Mouse (Mus musculus): ENCODE measurements at regions not wholly inside any gene's neighbourhood (a gene's known extent, or its start where the extent isn't known, plus 50 kb on each side); places are given as distances from the start of the nearest gene placed in this dataset.

- H3K27ac ChIP-seq (ENCODE audit: insufficient read depth, low read length), result no peak overlapping the region
- TF ChIP-seq CTCF (IDR thresholded peaks at IDR 0.05; ENCODE audit: borderline replicate concordance, insufficient read depth, low read depth, low read length), result no peak
- TF ChIP-seq POLR2A (IDR thresholded peaks at IDR 0.05; ENCODE audit: borderline replicate concordance, insufficient read depth, low read length), result no peak
- no peak for DNase-seq
Observed at GRCm38 (mm10) chr12:48633559-48633958, 748.9 kb upstream of the Foxg1 start.

DNA sequence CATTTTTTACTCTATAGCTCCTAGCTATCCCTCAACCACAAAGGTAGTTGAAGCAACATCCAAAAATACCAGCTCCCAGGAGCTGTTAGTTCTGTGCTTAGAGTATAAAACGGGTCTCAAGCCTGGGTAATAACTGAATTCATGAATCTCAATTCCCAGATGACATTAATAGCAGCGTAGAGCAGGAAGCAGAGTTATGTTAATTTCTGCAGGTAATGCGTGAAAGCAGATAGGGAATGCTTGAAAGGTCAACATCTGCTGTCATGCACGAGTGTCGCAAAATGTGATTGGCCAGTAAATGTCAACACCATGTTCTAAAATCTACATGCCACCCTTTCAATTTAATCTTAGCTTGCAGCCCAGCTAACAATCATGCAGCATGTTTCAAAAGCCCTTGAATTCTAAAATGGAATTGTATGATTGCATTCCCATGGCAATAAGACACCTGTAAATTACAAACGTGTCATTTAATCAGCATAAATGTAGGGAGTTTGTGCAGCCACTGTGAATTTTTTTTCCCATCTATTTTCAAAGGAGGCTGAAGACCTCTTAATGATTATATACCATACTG, 747.7 kb upstream of the Foxg1 start:
- Histone ChIP-seq H3K4me1 (ENCODE audit: control insufficient read depth, insufficient read depth, low read length) (no peaks in the 10 kb centered on the region), H3K27me3 (ENCODE audit: control insufficient read depth, insufficient read depth, low read length) (no peaks in the 10 kb centered on the region), H3K4me3 (replicated peaks; ENCODE audit: insufficient read depth, low read depth, low read length) (no peak overlapping the region), H3K27ac (ENCODE audit: insufficient read depth, low read length) (no peak overlapping the region)
- no peak for DNase-seq
- no peak for TF ChIP-seq CTCF (IDR thresholded peaks at IDR 0.05; ENCODE audit: borderline replicate concordance, insufficient read depth, low read depth, low read length)
- TF ChIP-seq POLR2A (IDR thresholded peaks at IDR 0.05; ENCODE audit: borderline replicate concordance, insufficient read depth, low read length), result no peak
- WGBS, result 75% methylated on average over 6 of the region's 6 CpGs

More at GRCm38 (mm10) chr12:48633559-48633958, 748.9 kb upstream of the Foxg1 start:
- no peak overlapping the region for H3K4me3 ChIP-seq (replicated peaks; ENCODE audit: insufficient read depth, low read depth, low read length)
- no peaks in the 10 kb centered on the region for H3K4me1 ChIP-seq (ENCODE audit: control insufficient read depth, insufficient read depth, low read length)
- no peaks in the 10 kb centered on the region for H3K27me3 ChIP-seq (ENCODE audit: control insufficient read depth, insufficient read depth, low read length)
- 26% methylated on average over 4 of the region's 4 CpGs for WGBS

DNA sequence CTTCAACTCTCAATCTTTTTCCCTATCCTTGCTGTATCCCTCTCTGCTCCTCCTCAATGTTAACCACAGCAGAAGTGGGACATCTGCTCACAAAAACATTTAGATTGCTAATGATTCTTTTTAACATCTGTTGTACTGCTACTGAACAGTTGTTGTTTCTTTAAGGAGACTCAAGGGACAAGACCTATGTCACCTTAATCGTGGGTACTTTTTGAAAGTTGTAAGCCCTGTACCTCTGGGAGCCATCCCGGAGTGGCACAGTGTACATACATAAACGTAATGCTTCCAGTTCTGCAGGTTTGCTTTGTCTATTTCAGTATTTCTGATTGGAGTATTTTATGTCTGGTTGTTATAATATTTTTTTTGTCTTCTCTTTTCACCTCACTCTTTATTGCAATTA, 740.5 kb upstream of the Foxg1 start:
- WGBS, result 27% methylated on average over 3 of the region's 3 CpGs
- Histone ChIP-seq H3K4me1 (ENCODE audit: control insufficient read depth, insufficient read depth, low read length) (no peaks in the 10 kb centered on the region), H3K4me3 (replicated peaks; ENCODE audit: insufficient read depth, low read depth, low read length) (no peak overlapping the region), H3K27ac (ENCODE audit: insufficient read depth, low read length) (no peak overlapping the region), H3K27me3 (ENCODE audit: control insufficient read depth, insufficient read depth, low read length) (no peaks in the 10 kb centered on the region)
- no peak for DNase-seq
- TF ChIP-seq POLR2A (IDR thresholded peaks at IDR 0.05; ENCODE audit: borderline replicate concordance, insufficient read depth, low read length), result no peak
- TF ChIP-seq CTCF (IDR thresholded peaks at IDR 0.05; ENCODE audit: borderline replicate concordance, insufficient read depth, low read depth, low read length), result no peak

GRCm38 (mm10) chr12:48645135-48645534, 737.3 kb upstream of the Foxg1 start:
- Histone ChIP-seq H3K4me3 (replicated peaks; ENCODE audit: insufficient read depth, low read depth, low read length) (no peak overlapping the region), H3K27ac (ENCODE audit: insufficient read depth, low read length) (no peak overlapping the region), H3K27me3 (ENCODE audit: control insufficient read depth, insufficient read depth, low read length) (no peaks in the 10 kb centered on the region), H3K4me1 (ENCODE audit: control insufficient read depth, insufficient read depth, low read length) (no peaks in the 10 kb centered on the region)
- DNase-seq, result no peak
- TF ChIP-seq CTCF (IDR thresholded peaks at IDR 0.05; ENCODE audit: borderline replicate concordance, insufficient read depth, low read depth, low read length) (no peak), POLR2A (IDR thresholded peaks at IDR 0.05; ENCODE audit: borderline replicate concordance, insufficient read depth, low read length) (no peak)
- WGBS, result 42% methylated on average over 2 of the region's 2 CpGs

DNA sequence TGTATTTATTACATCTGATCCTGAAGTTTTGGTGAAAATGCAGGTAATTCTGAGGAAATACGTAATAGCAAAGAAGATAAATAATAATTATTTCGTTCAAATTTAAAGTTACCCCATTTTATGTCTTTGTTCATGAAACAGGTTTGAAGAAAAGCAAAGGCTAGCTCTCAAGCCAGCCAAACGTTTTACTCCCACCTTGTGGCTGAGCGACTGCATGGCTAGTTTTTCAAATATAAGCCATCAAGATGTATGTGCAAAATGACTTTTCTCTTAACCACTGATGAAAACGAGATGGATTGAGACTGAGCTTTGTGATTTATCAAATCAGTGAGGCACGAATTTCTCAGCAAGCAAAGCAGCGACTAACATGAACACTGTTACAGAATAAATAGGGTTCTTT, 736.5 kb upstream of the Foxg1 start:
- Histone ChIP-seq H3K27me3 (ENCODE audit: control insufficient read depth, insufficient read depth, low read length) (no peaks in the 10 kb centered on the region), H3K27ac (ENCODE audit: insufficient read depth, low read length) (no peak overlapping the region), H3K4me3 (replicated peaks; ENCODE audit: insufficient read depth, low read depth, low read length) (no peak overlapping the region), H3K4me1 (ENCODE audit: control insufficient read depth, insufficient read depth, low read length) (no peaks in the 10 kb centered on the region)
- DNase-seq, result no peak
- WGBS, result 44% methylated on average over 7 of the region's 7 CpGs
- TF ChIP-seq POLR2A (IDR thresholded peaks at IDR 0.05; ENCODE audit: borderline replicate concordance, insufficient read depth, low read length) (no peak), CTCF (IDR thresholded peaks at IDR 0.05; ENCODE audit: borderline replicate concordance, insufficient read depth, low read depth, low read length) (no peak)

DNA sequence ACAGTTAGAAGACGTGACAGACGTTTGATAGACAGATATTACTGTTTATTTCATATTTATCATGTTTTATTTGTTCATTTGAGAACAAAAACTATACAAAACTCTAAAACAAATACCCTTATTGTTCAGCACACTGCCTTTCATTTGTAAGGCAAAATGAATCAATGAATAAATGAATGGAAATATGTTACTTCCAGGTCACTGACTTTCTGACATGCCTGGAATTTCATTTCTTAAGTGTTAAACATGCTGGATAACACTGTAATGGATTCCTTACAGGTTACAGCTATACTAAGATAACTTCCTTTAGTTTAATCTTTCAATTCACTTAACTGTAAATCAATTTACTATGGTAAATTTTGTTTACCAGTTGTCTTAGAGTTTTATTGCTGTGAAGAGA, 707.3 kb upstream of the Foxg1 start:
- Histone ChIP-seq H3K4me1 (ENCODE audit: control insufficient read depth, insufficient read depth, low read length) (no peaks in the 10 kb centered on the region), H3K4me3 (replicated peaks; ENCODE audit: insufficient read depth, low read depth, low read length) (no peak overlapping the region), H3K27me3 (ENCODE audit: control insufficient read depth, insufficient read depth, low read length) (no peaks in the 10 kb centered on the region), H3K27ac (ENCODE audit: insufficient read depth, low read length) (no peak overlapping the region)
- 47% methylated on average over 2 of the region's 2 CpGs for WGBS
- TF ChIP-seq POLR2A (IDR thresholded peaks at IDR 0.05; ENCODE audit: borderline replicate concordance, insufficient read depth, low read length) (no peak), CTCF (IDR thresholded peaks at IDR 0.05; ENCODE audit: borderline replicate concordance, insufficient read depth, low read depth, low read length) (no peak)
- no peak for DNase-seq

DNA sequence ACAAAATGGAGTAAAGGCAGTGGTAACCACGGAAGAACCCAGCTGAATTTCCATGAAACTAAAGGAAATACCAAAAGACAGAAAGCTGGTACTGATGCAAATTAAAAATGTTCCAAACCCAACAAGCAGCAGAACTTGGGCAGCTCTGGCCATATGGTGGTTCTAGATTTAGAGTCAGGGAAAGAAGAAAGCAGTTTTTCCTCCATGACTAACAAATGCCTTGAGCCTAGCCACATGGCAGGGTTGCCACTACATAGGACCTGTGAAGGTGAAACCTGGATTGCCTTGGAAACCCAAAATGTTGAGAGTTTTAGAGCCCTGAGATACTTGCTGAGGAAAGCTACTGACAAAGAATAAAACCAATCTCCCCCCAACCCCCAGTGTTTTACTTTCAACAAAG, 701.5 kb upstream of the Foxg1 start:
- WGBS, result 80% methylated on average over 1 of the region's 1 CpGs
- no peak for TF ChIP-seq POLR2A (IDR thresholded peaks at IDR 0.05; ENCODE audit: borderline replicate concordance, insufficient read depth, low read length)
- no peak for TF ChIP-seq CTCF (IDR thresholded peaks at IDR 0.05; ENCODE audit: borderline replicate concordance, insufficient read depth, low read depth, low read length)
- no peaks in the 10 kb centered on the region for H3K4me1 ChIP-seq (ENCODE audit: control insufficient read depth, insufficient read depth, low read length)
- DNase-seq, result no peak
- H3K27ac ChIP-seq (ENCODE audit: insufficient read depth, low read length), result no peak overlapping the region
- no peak overlapping the region for H3K4me3 ChIP-seq (replicated peaks; ENCODE audit: insufficient read depth, low read depth, low read length)
- H3K27me3 ChIP-seq (ENCODE audit: control insufficient read depth, insufficient read depth, low read length), result no peaks in the 10 kb centered on the region

- WGBS, result 85% methylated on average over 1 of the region's 1 CpGs
- DNase-seq, result no peak
- H3K4me1 ChIP-seq (ENCODE audit: control insufficient read depth, insufficient read depth, low read length), result no peaks in the 10 kb centered on the region
- no peaks in the 10 kb centered on the region; the same call in 1 of the 2 replicates for H3K27me3 ChIP-seq (ENCODE audit: control insufficient read depth, insufficient read depth, low read length)
- no peak overlapping the region for H3K27ac ChIP-seq (ENCODE audit: insufficient read depth, low read length)
- no peak for TF ChIP-seq CTCF (IDR thresholded peaks at IDR 0.05; ENCODE audit: borderline replicate concordance, insufficient read depth, low read depth, low read length)
- TF ChIP-seq POLR2A (IDR thresholded peaks at IDR 0.05; ENCODE audit: borderline replicate concordance, insufficient read depth, low read length), result no peak
- no peak overlapping the region for H3K4me3 ChIP-seq (replicated peaks; ENCODE audit: insufficient read depth, low read depth, low read length)
Observed at GRCm38 (mm10) chr12:48705963-48706362, 676.5 kb upstream of the Foxg1 start.

Data from cerebellum, adult 2 months (tissue).